Mouse (Mus musculus) limb, embryonic 13.5 days (tissue): Measurements from ENCODE around the gene Ifi209. TPM values are rescaled to one million over a fixed set of nuclear protein-coding genes. Genes with fewer than 3 reads are reported as not detected.

Experiments used
- ATAC-seq: fragments of 200-750 bp; cut with Nextera tagmentation; 2 replicates; pipeline ENCODE4 v1.8.0; 2017; ENCODE audit warnings: low read depth, moderate number of reproducible peaks, moderate TSS enrichment; ENCODE audit not compliant: low FRiP score
- H3K27ac ChIP-seq: fragments of 300-500 bp; sonication (generic); 2 replicates; pipeline ENCODE4 v1.5.1; 2015; ENCODE audit warnings: inconsistent platforms, mild to moderate bottlenecking, moderate library complexity
- H3K27me3 ChIP-seq: fragments of 300-500 bp; sonication (generic); 2 replicates; pipeline ENCODE4 v1.6.1; 2015; ENCODE audit warnings: mild to moderate bottlenecking, inconsistent platforms
- H3K36me3 ChIP-seq: fragments of 300-500 bp; sonication (generic); 2 replicates; pipeline ENCODE4 v1.6.1; 2015; ENCODE audit warnings: inconsistent platforms, mild to moderate bottlenecking, moderate library complexity
- H3K4me1 ChIP-seq: fragments of 300-500 bp; sonication (generic); 2 replicates; pipeline ENCODE4 v1.6.1; 2015; ENCODE audit warnings: inconsistent platforms
- H3K4me2 ChIP-seq: fragments of 300-500 bp; sonication (generic); replicated peaks from 2 replicates; pipeline ENCODE4 v1.6.1; 2015; ENCODE audit warnings: inconsistent platforms, mild to moderate bottlenecking, moderate library complexity
- H3K4me3 ChIP-seq: fragments of 300-500 bp; sonication (generic); 2 replicates; pipeline ENCODE4 v1.5.1; 2015; ENCODE audit warnings: moderate library complexity, mild to moderate bottlenecking, inconsistent platforms
- H3K9ac ChIP-seq: fragments of 300-500 bp; sonication (generic); 2 replicates; pipeline ENCODE4 v1.6.1; 2015; ENCODE audit warnings: mild to moderate bottlenecking, inconsistent platforms
- H3K9me3 ChIP-seq: fragments of 300-500 bp; sonication (generic); 2 replicates; pipeline ENCODE4 v1.6.1; 2016; ENCODE audit warnings: inconsistent platforms
- WGBS: fragments of 180-500 bp; shearing (Covaris S2); methylation state at CpG from one replicate; pipeline ENCODE4 v1.1.7; 2015; 5-methylcytosine and 5-hydroxymethylcytosine counted together
- microRNA-seq: library from miRNA; unstranded; fragments of <30 nt; microRNA quantifications from one replicate; pipeline ENCODE4, GENCODE M21; 2016
- polyA plus RNA-seq: library from polyadenylated mRNA; unstranded; fragments of >200 nt; fragmentation: Nextera tagmentation; extraction: Ambion mirVana; gene quantifications from 2 replicates; pipeline ENCODE4 v1.2.1, GENCODE M21; 2015

Ifi209 gene
- polyA plus RNA-seq, 1 experiment from 2014 or later, result 0.04 TPM

GRCm38 (mm10) chr1:173694270-173694669, 63.6 kb downstream of the Ifi209 start:
- Histone ChIP-seq H3K27me3 (no peaks in the 10 kb centered on the region), H3K9ac (no peak overlapping the region), H3K4me1 (no peaks in the 10 kb centered on the region), H3K36me3 (no peaks in the 10 kb centered on the region), H3K4me3 (no peak overlapping the region), H3K27ac (no peak overlapping the region), H3K4me2 (no peak overlapping the region), H3K9me3 (no peaks in the 10 kb centered on the region)
- WGBS, result 98% methylated on average over 1 of the region's 1 CpGs
- ATAC-seq, result no peak

Small RNA genes within 50 kb of the gene (microRNA-seq; reads per million reads assigned to microRNA genes)
- gene Gm44339, result not detected

Other genes with a start within 250 kb of the Ifi209 start
- not detected in 2 replicates for gene Ifi206, start 139.9 kb upstream of the Ifi209 start, polyA plus RNA-seq
- not detected in 2 replicates for gene Ifi214, start 95.0 kb upstream of the Ifi209 start, polyA plus RNA-seq
- gene Ifi213, start 31.6 kb upstream of the Ifi209 start, polyA plus RNA-seq, result not detected in 2 replicates
- gene Ifi208, start 42.8 kb downstream of the Ifi209 start, polyA plus RNA-seq, result not detected in 2 replicates
- gene Ifi207, start 110.8 kb downstream of the Ifi209 start, polyA plus RNA-seq, result 0.52 and 0.78 TPM in 2 replicates
- gene Ifi204, start 136.0 kb downstream of the Ifi209 start, polyA plus RNA-seq, result 1.3 and 1.4 TPM in 2 replicates